Mouse (Mus musculus) lung, postnatal 36 days (tissue): ENCODE results near the gene Fosl1.
"Not testable (repeated sequence)": the region's sequence is repeated elsewhere in the genome, so short reads cannot be mapped to it uniquely, and the experiment has no call there.

Source experiments
- DNase-seq: peaks from one replicate; pipeline ENCODE4 v3.0.0; 2022; ENCODE audit warnings: mixed read lengths

Fosl1 gene

DNA sequence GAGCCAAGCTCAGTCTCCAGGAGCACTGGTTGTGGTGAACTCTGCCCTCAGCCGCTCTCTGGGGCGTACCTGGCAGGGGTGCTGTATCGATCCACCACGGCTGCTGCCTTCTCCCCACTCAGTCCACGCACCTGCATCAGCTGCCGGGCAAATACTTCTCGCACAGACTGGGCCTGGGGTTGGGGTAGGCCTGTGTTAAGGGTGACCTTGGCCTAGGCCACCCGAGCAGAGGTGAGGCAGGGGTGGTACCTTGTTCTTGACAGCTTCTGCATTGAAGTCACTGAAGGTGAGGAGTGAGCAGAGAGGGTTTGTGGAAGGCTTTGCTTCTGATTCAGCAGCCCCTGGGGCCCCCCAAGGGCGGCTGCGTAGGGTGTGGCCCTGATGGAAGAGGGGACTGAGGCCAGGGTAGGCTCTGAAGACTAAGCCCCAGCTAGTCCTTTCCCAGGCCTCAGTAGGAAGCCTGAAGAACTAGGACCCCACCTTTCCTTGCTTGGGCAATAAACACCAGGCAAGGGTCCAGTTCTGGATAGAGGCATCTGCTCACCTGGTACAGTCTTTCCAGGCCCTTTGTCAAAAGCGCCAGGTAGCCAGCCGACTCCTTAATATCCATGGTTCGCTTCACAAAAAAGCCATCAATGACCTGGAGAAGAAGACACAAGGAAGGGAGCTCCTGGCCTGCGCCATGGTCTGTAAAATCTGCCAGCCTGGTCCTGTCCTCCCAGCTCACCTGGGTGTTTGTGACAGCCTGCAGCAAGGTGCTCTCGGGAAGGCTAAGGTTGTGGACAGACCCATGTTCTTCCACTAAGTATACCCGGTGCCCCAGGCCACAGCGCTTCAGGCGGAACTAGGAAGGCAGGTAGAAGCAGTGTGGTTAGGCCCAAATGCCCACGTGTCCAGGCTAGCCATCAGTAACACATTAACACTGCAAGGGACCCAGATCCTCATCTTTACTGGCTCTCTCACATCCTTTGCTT is 36.3 kb downstream of the Fosl1 start:
- no peak for DNase-seq

GRCm38 (mm10) chr19:5484496-5484895 is 37.1 kb downstream of the Fosl1 start:
- peak; percentile 30 for DNase-seq

DNA sequence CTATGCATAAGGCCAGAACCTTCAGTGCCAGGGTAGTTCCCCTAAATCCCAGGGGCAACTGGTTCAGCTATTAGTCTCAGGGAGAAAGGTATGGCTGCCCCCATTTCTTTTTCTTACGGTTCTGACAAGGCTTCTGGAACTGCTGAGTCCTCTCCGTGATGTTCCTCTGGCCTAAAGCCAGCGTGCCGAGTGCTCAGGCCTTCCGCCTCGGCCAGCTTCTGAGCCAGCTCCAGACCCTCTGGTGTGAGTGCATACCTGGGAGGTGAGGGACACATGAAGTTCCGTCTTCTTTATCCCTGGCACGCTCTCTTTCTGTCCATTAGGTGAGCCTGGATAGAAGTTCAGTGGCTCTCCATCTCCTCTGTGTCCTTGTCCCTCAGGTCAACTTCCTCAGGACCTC is 38.0 kb downstream of the Fosl1 start:
- no peak for DNase-seq

GRCm38 (mm10) chr19:5485821-5486220 is 38.5 kb downstream of the Fosl1 start:
- DNase-seq = no peak

DNA sequence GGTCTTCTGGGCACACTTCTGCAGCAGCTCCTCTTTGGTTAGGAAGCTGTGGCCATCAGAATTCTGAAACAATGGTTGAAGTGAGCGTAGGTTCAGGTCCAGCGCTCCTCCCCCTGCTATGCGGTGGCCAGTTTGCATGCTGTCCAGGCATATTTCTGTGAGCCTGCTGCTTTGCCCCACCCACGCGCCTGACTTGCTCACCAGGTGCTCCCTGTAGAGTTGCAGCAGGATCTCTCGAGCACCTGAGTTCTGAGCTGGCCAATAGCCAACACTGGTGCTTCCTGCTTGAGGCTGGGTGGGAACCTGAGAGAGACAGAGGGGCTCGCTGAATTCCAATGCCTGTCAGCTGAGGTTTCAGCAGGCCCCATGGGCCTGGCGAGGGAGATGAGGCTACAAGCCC is 38.9 kb downstream of the Fosl1 start:
- peak; percentile 73 for DNase-seq

GRCm38 (mm10) chr19:5486771-5487170 is 39.4 kb downstream of the Fosl1 start:
- no peak for DNase-seq

DNA sequence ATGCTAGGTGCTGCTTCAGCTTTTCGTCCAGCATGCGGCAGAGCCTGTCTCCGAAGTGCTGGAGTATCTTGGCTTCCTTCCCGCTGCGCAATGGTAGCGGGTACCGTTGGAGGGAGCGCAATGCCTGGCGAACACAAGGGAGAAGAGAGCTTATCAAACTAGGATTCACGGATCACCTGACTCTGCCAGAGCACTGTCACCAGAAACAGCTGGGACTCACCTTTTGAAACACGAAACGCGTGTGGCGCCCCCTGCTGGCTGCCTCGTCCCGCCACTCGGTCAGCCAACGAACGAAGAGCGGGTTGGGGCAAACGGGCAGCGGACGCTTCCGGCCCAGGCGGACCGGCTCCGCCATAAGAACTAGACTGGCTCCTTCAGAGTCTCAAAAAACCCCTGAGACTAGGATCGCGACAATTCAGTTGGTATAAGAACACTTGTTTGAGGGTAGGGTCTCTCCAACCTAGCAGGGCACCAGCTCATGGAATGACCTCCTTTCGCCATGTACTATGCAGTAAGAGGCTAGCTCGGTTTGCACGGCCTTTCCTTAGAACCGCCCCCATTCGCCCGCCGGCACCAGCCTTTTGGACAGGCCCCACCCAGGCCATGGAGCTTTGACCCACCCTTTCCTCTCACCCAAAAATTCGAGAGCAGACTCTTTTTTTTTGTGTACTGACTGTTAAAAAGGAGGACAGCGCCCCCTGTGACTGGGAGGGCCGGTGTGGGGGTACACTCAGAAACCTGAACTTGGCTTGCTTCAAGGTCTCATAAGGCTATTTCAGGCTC is 40.6 kb downstream of the Fosl1 start, which contains the start of gene Mus81:
Gene Mus81, minus strand, starts transcription at position 635 of the 783 bp plus-strand sequence.
- DNase-seq = peak; percentile 98

- peak; percentile 99 for DNase-seq
These were observed 41.7 kb downstream of the Fosl1 start for GRCm38 (mm10) chr19:5488878-5489571.

GRCm38 (mm10) chr19:5489721-5490120 is 42.4 kb downstream of the Fosl1 start:
- not testable (repeated sequence) for DNase-seq

GRCm38 (mm10) chr19:5490313-5490897 is 43.1 kb downstream of the Fosl1 start, which contains the start of gene Cfl1:
Gene Cfl1 (plus strand): TSS chr19:5490455.
- DNase-seq = peak; percentile 97

DNA sequence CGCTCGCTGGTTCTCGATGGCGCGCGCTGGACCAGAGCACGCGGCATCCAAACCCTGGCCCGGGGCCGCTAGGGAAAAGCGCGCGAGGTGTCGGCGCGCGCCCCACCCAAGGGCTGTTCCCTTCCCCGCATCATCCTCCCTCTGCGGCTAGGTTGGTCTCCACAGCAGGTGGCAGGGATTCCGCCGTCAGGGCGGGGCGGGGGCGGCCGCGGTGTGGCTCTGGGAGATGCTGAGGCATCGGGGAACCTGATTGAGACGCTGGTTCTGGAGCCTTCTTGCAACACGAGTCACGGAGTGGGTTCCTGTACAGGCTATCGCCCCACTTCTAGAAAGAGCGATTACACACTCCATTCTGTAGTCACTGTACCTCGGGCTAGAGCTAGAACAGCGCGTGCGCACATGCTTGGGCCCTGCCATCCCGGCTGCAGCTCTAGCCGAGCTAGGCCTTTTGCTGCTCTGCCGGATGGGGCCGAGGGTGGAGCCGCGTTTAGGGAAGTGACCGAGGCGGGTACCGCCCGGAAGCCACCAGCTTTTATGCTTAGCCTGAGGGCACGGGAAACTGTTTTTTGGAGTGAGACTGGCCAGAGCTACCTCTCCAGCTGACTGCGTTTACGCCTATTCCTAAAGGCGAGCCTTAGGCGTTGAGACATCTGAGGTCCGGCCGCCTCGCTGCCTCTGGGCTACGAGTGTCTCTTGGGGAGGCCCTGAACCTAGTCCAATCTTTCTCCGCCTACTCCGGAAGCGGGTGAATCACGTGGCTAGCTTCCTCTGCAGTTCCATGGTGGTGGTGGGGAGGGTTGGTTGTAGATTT is 43.8 kb downstream of the Fosl1 start:
- peak; percentile 92 for DNase-seq

DNA sequence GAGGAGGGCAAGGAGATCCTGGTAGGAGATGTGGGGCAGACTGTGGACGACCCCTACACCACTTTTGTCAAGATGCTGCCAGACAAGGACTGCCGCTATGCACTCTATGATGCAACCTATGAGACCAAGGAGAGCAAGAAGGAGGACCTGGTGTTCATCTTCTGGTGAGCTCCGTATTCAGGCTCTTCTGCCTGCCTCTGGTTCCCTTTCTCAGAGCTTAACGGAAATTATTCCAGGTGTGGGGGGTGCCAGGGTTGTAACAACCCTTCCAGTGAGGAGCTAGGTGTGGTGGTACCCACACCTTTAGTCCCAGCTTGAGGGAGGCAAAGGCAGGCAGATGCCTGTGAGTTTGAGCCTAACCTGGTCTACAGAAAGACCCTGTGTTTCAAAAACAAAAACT is 45.3 kb downstream of the Fosl1 start:
- no peak for DNase-seq

DNA sequence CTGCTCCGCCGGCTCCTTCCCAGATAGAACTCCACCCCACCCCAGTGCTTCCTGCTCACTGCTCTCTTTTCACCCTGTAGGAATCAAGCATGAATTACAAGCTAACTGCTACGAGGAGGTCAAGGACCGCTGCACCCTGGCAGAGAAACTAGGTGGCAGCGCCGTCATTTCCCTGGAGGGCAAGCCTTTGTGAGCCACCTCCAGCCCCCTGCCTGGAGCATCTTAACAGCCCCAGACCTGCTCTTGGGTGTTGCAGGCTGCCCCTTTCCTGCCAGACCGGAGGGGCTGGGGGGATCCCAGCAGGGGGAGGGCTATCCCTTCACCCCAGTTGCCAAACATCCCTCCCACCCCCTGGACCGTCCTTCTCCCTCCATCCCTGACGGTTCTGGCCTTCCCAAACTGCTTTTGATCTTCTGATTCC is 46.0 kb downstream of the Fosl1 start:
- not testable (repeated sequence) for DNase-seq

DNA sequence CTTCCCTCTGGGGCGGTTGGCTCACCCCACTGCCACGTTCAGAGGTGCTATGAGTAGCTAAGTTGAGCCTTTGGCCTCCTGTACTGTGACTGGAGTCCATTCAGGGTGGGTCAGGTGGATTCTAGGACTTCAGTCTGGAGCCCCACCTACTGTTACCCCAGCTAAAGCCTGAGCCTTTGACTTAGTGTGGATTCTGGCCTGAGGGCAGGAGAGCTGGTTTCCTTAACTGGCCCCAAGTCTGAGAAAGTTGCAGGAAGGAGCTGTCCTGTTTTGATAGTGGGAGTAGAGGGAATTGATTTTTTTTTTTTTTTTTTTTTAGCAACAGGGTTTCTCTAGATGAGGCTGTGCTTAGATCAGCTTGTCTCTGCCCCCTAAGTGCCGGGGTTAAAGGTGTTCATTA is 47.0 kb downstream of the Fosl1 start:
- no peak for DNase-seq

DNA sequence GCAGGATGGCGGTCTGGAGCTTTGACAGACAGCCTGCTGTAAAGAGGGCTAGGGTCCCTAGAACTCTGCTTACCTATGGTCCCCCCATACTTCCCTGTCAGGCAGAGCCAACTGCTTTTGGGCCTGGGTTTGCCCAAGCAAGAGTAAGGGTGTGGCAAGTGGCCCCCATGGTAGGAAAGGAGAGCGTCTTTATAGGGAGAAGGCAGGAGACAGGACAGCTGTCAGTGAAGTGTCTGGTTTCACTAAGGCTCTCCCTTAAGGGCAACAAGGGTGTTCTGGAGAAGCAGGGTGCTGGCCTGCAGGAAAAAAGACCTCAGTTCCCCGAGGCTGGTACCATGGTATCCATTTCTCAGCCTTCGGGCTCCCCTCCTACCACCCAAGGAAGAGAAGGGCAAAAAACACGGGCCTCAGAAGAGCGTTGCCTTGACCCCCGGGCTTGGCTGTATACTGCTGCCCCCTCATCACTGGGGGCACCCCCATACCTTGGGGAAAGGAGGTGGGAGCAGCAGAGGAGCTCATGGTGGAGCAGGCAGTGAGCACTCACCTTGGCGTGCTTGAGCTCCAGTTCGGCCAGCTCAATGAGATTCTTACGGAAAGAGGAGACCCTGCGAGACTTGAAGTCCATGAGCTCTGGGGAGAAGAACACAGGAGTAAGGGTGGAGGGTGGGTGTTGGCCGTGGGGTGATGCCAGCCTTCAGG is 48.2 kb downstream of the Fosl1 start:
- no peak for DNase-seq

DNA sequence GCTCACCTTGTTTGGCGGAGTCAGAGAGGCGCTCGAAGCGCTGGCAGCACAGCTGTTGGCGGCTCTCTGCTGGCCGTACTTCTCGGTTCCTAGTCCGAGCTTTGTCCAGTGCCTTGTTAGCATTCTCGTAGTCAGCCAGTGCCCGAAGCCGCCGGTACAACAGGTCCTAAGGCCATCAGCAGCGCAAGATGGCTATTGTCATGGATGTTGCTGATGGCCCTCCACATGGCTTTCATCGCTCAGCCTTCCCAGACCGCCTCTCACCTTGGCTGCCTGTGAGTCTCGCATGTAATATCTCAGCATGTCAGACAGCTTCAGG is 48.7 kb downstream of the Fosl1 start:
- DNase-seq = no peak

GRCm38 (mm10) chr19:5500330-5500875 is 53.1 kb downstream of the Fosl1 start:
- no peak for DNase-seq

DNA sequence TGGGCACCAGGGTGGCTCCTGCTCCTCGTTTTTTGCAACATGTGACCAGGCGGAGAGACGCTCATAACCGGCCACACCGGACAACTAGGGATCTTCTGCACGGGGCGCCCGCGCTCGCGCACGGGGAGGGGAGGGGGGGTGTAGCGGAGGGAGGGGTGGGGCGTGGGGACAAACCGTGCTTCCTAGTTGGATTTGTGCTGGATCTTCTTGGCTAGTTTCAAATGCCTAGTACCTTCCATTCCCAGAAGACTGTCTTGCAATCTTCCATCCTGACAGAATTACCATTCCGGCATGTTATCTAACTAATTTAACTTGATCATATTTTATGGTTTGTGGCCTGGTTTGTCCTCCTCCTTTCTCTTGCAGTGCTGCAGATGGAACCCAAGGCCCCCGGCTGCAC is 56.3 kb downstream of the Fosl1 start, which contains the start of gene 1700020D05Rik:
Gene 1700020D05Rik, minus strand, starts transcription at position 101 of the 400 bp plus-strand sequence.
- DNase-seq = no peak
